Mouse (Mus musculus): ENCODE measurements around the gene Nmrk2.

GRCm38 (mm10) chr10:81182336-81183333 lies 19.2 kb downstream of the Nmrk2 start, which contains the start of gene Dapk3:
- no peak for TF ChIP-seq CTCF (IDR thresholded peaks at IDR 0.05; ENCODE audit: insufficient read depth, low read depth, low read length)
- TF ChIP-seq POLR2A (IDR thresholded peaks at IDR 0.05; ENCODE audit: insufficient read depth, low read depth, low read length): peak; percentile 69; the same call in 1 of the 2 replicates
